Mouse (Mus musculus) brain, embryonic 18.5 days (tissue): ENCODE measurements at regions not wholly inside any gene's neighbourhood (a gene's known extent, or its start where the extent isn't known, plus 50 kb on each side); places are given as distances from the start of the nearest gene placed in this dataset.

Experiments
- DNase-seq: peaks from one replicate; pipeline ENCODE4 v3.0.0-alpha.2; 2012; ENCODE audit warnings: low read depth, low spot score

GRCm38 (mm10) chr15:93706366-93706930, 110.8 kb upstream of the Prickle1 start:
- DNase-seq: no peak

GRCm38 (mm10) chr15:93705651-93706050, 110.0 kb upstream of the Prickle1 start:
- no peak for DNase-seq

GRCm38 (mm10) chr15:93705109-93705508, 109.4 kb upstream of the Prickle1 start:
- DNase-seq: no peak

- DNase-seq: no peak
Measured at GRCm38 (mm10) chr15:93701017-93701416, 105.3 kb upstream of the Prickle1 start.

- no peak for DNase-seq
Measured at GRCm38 (mm10) chr15:93699971-93700370, 104.3 kb upstream of the Prickle1 start.

- DNase-seq: no peak
Measured at GRCm38 (mm10) chr15:93698182-93698822, 102.6 kb upstream of the Prickle1 start.

GRCm38 (mm10) chr15:93690717-93691116, 95.0 kb upstream of the Prickle1 start:
- no peak for DNase-seq

- no peak for DNase-seq
Measured at GRCm38 (mm10) chr15:93690011-93690410, 94.3 kb upstream of the Prickle1 start.

GRCm38 (mm10) chr15:93686385-93686784, 90.7 kb upstream of the Prickle1 start:
- no peak for DNase-seq

GRCm38 (mm10) chr15:93681602-93682001, 85.9 kb upstream of the Prickle1 start:
- no peak for DNase-seq

GRCm38 (mm10) chr15:93675624-93676023, 79.9 kb upstream of the Prickle1 start:
- DNase-seq: no peak

- no peak for DNase-seq
Measured at GRCm38 (mm10) chr15:93673976-93674375, 78.3 kb upstream of the Prickle1 start.

GRCm38 (mm10) chr15:93663876-93664275, 68.2 kb upstream of the Prickle1 start:
- no peak for DNase-seq

- DNase-seq: no peak
Measured at GRCm38 (mm10) chr15:93662601-93663000, 66.9 kb upstream of the Prickle1 start.

- DNase-seq: no peak
Measured at GRCm38 (mm10) chr15:93661801-93662200, 66.1 kb upstream of the Prickle1 start.

GRCm38 (mm10) chr15:93660952-93661648, 65.4 kb upstream of the Prickle1 start:
- no peak for DNase-seq

GRCm38 (mm10) chr15:93657171-93657570, 61.5 kb upstream of the Prickle1 start:
- no peak for DNase-seq

- no peak for DNase-seq
Measured at GRCm38 (mm10) chr15:93656713-93657112, 61.0 kb upstream of the Prickle1 start.

- no peak for DNase-seq
Measured at GRCm38 (mm10) chr15:93655743-93656142, 60.1 kb upstream of the Prickle1 start.

- DNase-seq: no peak
Measured at GRCm38 (mm10) chr15:93655243-93655642, 59.6 kb upstream of the Prickle1 start.

- no peak for DNase-seq
Measured at GRCm38 (mm10) chr15:93653378-93653777, 57.7 kb upstream of the Prickle1 start.

- no peak for DNase-seq
Measured at GRCm38 (mm10) chr15:93650981-93651757, 55.5 kb upstream of the Prickle1 start.
